In the genomic region with DNA sequence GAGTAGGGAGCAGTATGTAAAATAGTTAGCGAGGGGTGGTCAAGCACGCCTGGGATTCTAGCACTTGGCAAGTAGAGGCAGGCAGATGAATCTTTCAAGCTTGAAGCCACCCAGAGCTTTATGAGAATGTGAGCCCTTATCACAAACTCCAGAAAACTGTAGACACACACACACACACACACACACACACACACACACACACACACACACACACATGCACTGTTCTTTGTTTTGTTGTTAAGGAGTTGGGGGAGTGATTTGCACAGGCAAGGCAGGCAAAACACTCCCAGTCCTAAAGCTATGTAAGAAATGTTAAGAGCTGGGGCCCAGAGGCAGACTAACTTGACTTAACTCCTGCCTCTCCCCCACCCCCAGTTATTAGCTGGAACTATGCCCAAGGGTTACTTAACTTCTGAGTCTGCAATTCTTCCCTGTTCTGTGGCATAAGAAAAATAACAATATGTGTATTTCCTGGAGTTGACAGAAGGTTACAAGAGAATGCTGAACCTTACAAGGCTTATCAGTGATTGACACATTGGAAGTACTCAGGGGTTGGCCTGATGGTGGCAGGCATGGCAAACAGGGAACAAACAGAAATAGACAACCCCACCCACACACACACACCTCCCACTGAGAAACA, we compare ENCODE assay signal across 8 mouse cellular contexts. TPM values are rescaled to one million over a fixed set of nuclear protein-coding genes. Genes with fewer than 3 reads are reported as not detected.
DNase-seq lines count a peak whose midpoint lies in the region; ATAC-seq and TF ChIP-seq lines count a peak whose summit lies in the region.

No protein-coding gene starts in this region.

- WGBS in kidney, embryonic 15.5 days, result 22% methylated on average over 2 of the region's 2 CpGs
- WGBS in lung, postnatal 0 days, result 18% methylated on average over 2 of the region's 2 CpGs
- WGBS in midbrain, embryonic 14.5 days, result 48% methylated on average over 2 of the region's 2 CpGs

- H3K36me3 ChIP-seq in kidney, embryonic 15.5 days, result no peaks in the 10 kb centered on the region
- H3K36me3 ChIP-seq in lung, postnatal 0 days (ENCODE audit: insufficient read depth, low read length), result no peaks in the 10 kb centered on the region
- no peaks in the 10 kb centered on the region for H3K36me3 ChIP-seq in midbrain, embryonic 14.5 days (ENCODE audit: control insufficient read depth, insufficient read depth, low read length)

- peaks cover 37% of the 10 kb centered on the region for H3K4me1 ChIP-seq in kidney, embryonic 15.5 days
- H3K4me1 ChIP-seq in lung, postnatal 0 days (ENCODE audit: insufficient read depth, low read depth, low read length), result peaks cover 15% of the 10 kb centered on the region
- no peaks in the 10 kb centered on the region for H3K4me1 ChIP-seq in midbrain, embryonic 14.5 days (ENCODE audit: control insufficient read depth, insufficient read depth, low read length)

- H3K9ac ChIP-seq in kidney, embryonic 15.5 days, result no peak overlapping the region
- no peak overlapping the region for H3K9ac ChIP-seq in lung, postnatal 0 days (replicated peaks; ENCODE audit: low read depth)
- no peak overlapping the region for H3K9ac ChIP-seq in midbrain, embryonic 14.5 days (replicated peaks; ENCODE audit: low read length)

- H3K27ac ChIP-seq in kidney, embryonic 15.5 days, result peak overlapping the region; percentile 81
- peak overlapping the region; percentile 66 for H3K27ac ChIP-seq in lung, postnatal 0 days (ENCODE audit: low read length)
- H3K27ac ChIP-seq in midbrain, embryonic 14.5 days (replicated peaks; ENCODE audit: low read depth, low read length), result no peak overlapping the region

- H3K27me3 ChIP-seq in kidney, embryonic 15.5 days, result no peaks in the 10 kb centered on the region
- no peaks in the 10 kb centered on the region for H3K27me3 ChIP-seq in lung, postnatal 0 days (replicated peaks; ENCODE audit: insufficient read depth, low read length)
- H3K27me3 ChIP-seq in midbrain, embryonic 14.5 days (ENCODE audit: control insufficient read depth, insufficient read depth, low read length), result no peaks in the 10 kb centered on the region

- peak; percentile 79 for TF ChIP-seq EP300 in lung, postnatal 0 days (IDR thresholded peaks at IDR 0.05)

- no peaks in the 10 kb centered on the region for H3K9me3 ChIP-seq in kidney, embryonic 15.5 days (replicated peaks)
- H3K9me3 ChIP-seq in lung, postnatal 0 days (ENCODE audit: low read length), result no peaks in the 10 kb centered on the region
- H3K9me3 ChIP-seq in midbrain, embryonic 14.5 days (ENCODE audit: control insufficient read depth, low read length), result no peaks in the 10 kb centered on the region

- H3K4me2 ChIP-seq in kidney, embryonic 15.5 days, result no peak overlapping the region
- H3K4me2 ChIP-seq in lung, postnatal 0 days (replicated peaks; ENCODE audit: low read depth, low read length), result no peak overlapping the region
- H3K4me2 ChIP-seq in midbrain, embryonic 14.5 days (ENCODE audit: low read length), result no peak overlapping the region

- ATAC-seq in kidney, embryonic 15.5 days (replicated peaks; ENCODE audit: low FRiP score), result peak; percentile 76
- peak; percentile 95 for ATAC-seq in lung, postnatal 0 days
- ATAC-seq in midbrain, embryonic 14.5 days (ENCODE audit: low FRiP score, low TSS enrichment), result no peak

- no peak overlapping the region for H3K4me3 ChIP-seq in kidney, embryonic 15.5 days (replicated peaks)
- no peak overlapping the region for H3K4me3 ChIP-seq in lung, postnatal 0 days (ENCODE audit: low read depth, low read length)
- H3K4me3 ChIP-seq in midbrain, embryonic 14.5 days (replicated peaks; ENCODE audit: low read depth, low read length), result no peak overlapping the region

- TF ChIP-seq CTCF in lung, postnatal 0 days (IDR thresholded peaks at IDR 0.05), result peak; percentile 17; the same call in 1 of the 2 replicates

- DNase-seq in left cerebral cortex, adult 18-20 months (ENCODE audit: low spot score in 2 of 2), result peak; percentile 13 to 17
- DNase-seq in left cerebral cortex, postnatal 36 days (ENCODE audit: low spot score in 2 of 2), result no peak
- DNase-seq in gonadal fat pad, adult 2 months (ENCODE audit: low read depth), result peak; percentile 10
- DNase-seq in lung, postnatal 0 days (ENCODE audit: low spot score), result peak; percentile 96
- DNase-seq in retina, embryonic 14.5 days (ENCODE audit: low spot score), result no peak
- no peak for DNase-seq in midbrain, embryonic 14.5 days
- no peak for DNase-seq in right cerebral cortex, postnatal 4 days

- intact Hi-C loops in left cerebral cortex, postnatal 36 days (cut with DNase I), result no loop called here

RNA-seq across cellular contexts. Expression of a gene that starts 6.9 kb away (rescaled TPM):
- 1 to 10 TPM; 4.5 to 6.2 TPM for total RNA-seq in left cerebral cortex, adult 18-20 months (2021)
- 1 to 10 TPM; 2.3 to 3.2 TPM for total RNA-seq in left cerebral cortex, postnatal 36 days (2021)
- polyA plus RNA-seq in gonadal fat pad, adult 2 months (2012; rRNA removed), result 0.09 and 0.14 TPM in 2 replicates
- 1.7 and 2.4 TPM in 2 replicates for polyA plus RNA-seq in kidney, embryonic 15.5 days (2015; fragmentation: Nextera tagmentation; extraction: Ambion mirVana)
- polyA plus RNA-seq in lung, postnatal 0 days (2015; fragmentation: Nextera tagmentation; extraction: Ambion mirVana), result 2.6 and 4.7 TPM in 2 replicates
- 0.15 and 0.36 TPM in 2 replicates for polyA plus RNA-seq in midbrain, embryonic 14.5 days (2014; fragmentation: Nextera tagmentation; extraction: Ambion mirVana)

RNA-seq across cellular contexts. Expression of a gene that starts 53.4 kb away (rescaled TPM):
- 10 to 100 TPM; 11.4 to 13.2 TPM for total RNA-seq in left cerebral cortex, adult 18-20 months (2021)
- 10 to 100 TPM; 11.1 to 14.2 TPM for total RNA-seq in left cerebral cortex, postnatal 36 days (2021)
- polyA plus RNA-seq in gonadal fat pad, adult 2 months (2012; rRNA removed), result 6.2 and 6.5 TPM in 2 replicates
- polyA plus RNA-seq in kidney, embryonic 15.5 days (2015; fragmentation: Nextera tagmentation; extraction: Ambion mirVana), result 42.8 and 46.2 TPM in 2 replicates
- polyA plus RNA-seq in lung, postnatal 0 days (2015; fragmentation: Nextera tagmentation; extraction: Ambion mirVana), result 41.9 and 42.4 TPM in 2 replicates
- 40.9 and 41.1 TPM in 2 replicates for polyA plus RNA-seq in midbrain, embryonic 14.5 days (2014; fragmentation: Nextera tagmentation; extraction: Ambion mirVana)

Comparison
In these comparisons a context has a peak if more than half of its experiments do, and no peak if none do; other contexts are left out.
1. DNase-seq: peak in left cerebral cortex, adult 18-20 months (2 of 2), gonadal fat pad, adult 2 months (single experiment) and lung, postnatal 0 days (single experiment); none in left cerebral cortex, postnatal 36 days (0 of 2), retina, embryonic 14.5 days (single experiment), midbrain, embryonic 14.5 days (single experiment) and right cerebral cortex, postnatal 4 days (single experiment).